Mouse (Mus musculus): ENCODE measurements around the gene Hnrnpa1.
A peak's percentile ranks its signal among the peaks of the same experiment; 100 is the strongest.
"Not testable (repeated sequence)": the region's sequence is repeated elsewhere in the genome, so short reads cannot be mapped to it uniquely, and the experiment has no call there.

Gene Hnrnpa1

GRCm38 (mm10) chr15:103241071-103242018 lies 1.1 kb downstream of the Hnrnpa1 start:
- not testable (repeated sequence) for DNase-seq (ENCODE audit: low read depth, low spot score)

- DNase-seq (ENCODE audit: low read depth, low spot score), result no peak
Measured at GRCm38 (mm10) chr15:103242885-103243284, 2.7 kb downstream of the Hnrnpa1 start.

- DNase-seq (ENCODE audit: low read depth, low spot score), result no peak
Measured at GRCm38 (mm10) chr15:103245616-103246015, 5.4 kb downstream of the Hnrnpa1 start.

- no peak for DNase-seq (ENCODE audit: low read depth, low spot score)
Measured at GRCm38 (mm10) chr15:103247078-103247781, 7.0 kb downstream of the Hnrnpa1 start.

GRCm38 (mm10) chr15:103247782-103248400 lies 7.7 kb downstream of the Hnrnpa1 start:
- no peak for DNase-seq (ENCODE audit: low read depth, low spot score)

- DNase-seq (ENCODE audit: low read depth, low spot score), result no peak
Measured at GRCm38 (mm10) chr15:103248401-103249313, 8.4 kb downstream of the Hnrnpa1 start.

- not testable (repeated sequence) for DNase-seq (ENCODE audit: low read depth, low spot score)
Measured at GRCm38 (mm10) chr15:103249511-103249910, 9.3 kb downstream of the Hnrnpa1 start.

GRCm38 (mm10) chr15:103250195-103250740 lies 10.0 kb downstream of the Hnrnpa1 start:
- peak; percentile 65 for DNase-seq (ENCODE audit: low read depth, low spot score)

- DNase-seq (ENCODE audit: low read depth, low spot score), result no peak
Measured at GRCm38 (mm10) chr15:103251595-103251994, 11.4 kb downstream of the Hnrnpa1 start.

GRCm38 (mm10) chr15:103252660-103253059 lies 12.4 kb downstream of the Hnrnpa1 start:
- DNase-seq (ENCODE audit: low read depth, low spot score), result no peak

GRCm38 (mm10) chr15:103253352-103253751 lies 13.1 kb downstream of the Hnrnpa1 start:
- no peak for DNase-seq (ENCODE audit: low read depth, low spot score)

- peak; percentile 41 for DNase-seq (ENCODE audit: low read depth, low spot score)
Measured at GRCm38 (mm10) chr15:103255169-103255568, 14.9 kb downstream of the Hnrnpa1 start.

GRCm38 (mm10) chr15:103256210-103256986 lies 16.2 kb downstream of the Hnrnpa1 start:
- DNase-seq (ENCODE audit: low read depth, low spot score), result no peak

- peak; percentile 37 for DNase-seq (ENCODE audit: low read depth, low spot score)
Measured at GRCm38 (mm10) chr15:103257790-103258728, 17.8 kb downstream of the Hnrnpa1 start, which contains the start of gene Nfe2. TSS of gene Nfe2 (minus strand) at chr15:103258403.

GRCm38 (mm10) chr15:103259162-103259561 lies 18.9 kb downstream of the Hnrnpa1 start:
- DNase-seq (ENCODE audit: low read depth, low spot score), result no peak

- no peak for DNase-seq (ENCODE audit: low read depth, low spot score)
Measured at GRCm38 (mm10) chr15:103259989-103260388, 19.8 kb downstream of the Hnrnpa1 start.

GRCm38 (mm10) chr15:103264794-103265193 lies 24.6 kb downstream of the Hnrnpa1 start:
- no peak for DNase-seq (ENCODE audit: low read depth, low spot score)

GRCm38 (mm10) chr15:103268903-103269302 lies 28.7 kb downstream of the Hnrnpa1 start:
- no peak for DNase-seq (ENCODE audit: low read depth, low spot score)
